Mouse (Mus musculus) MEL (cell line): ENCODE results near the gene Tssk3. TPM values are rescaled to one million over a fixed set of nuclear protein-coding genes. Genes with fewer than 3 reads are reported as not detected.
A peak's percentile ranks its signal among the peaks of the same experiment; 100 is the strongest.

ENCODE experiments used
- DNase-seq: peaks from one replicate; pipeline ENCODE4 v3.0.0; 2011; ENCODE audit warnings: low read depth, low spot score
- H3K27ac ChIP-seq: 2 replicates; pipeline ENCODE4 v1.5.1; 2012; ENCODE audit warnings: low read depth, mild to moderate bottlenecking, control low read depth, low read length, moderate library complexity; ENCODE audit not compliant: control insufficient read depth
- H3K27me3 ChIP-seq, 2 experiments: fragments of 150-350 bp in 1 of 2; sonication (generic) in 1 of 2; 2 replicates each; pipeline ENCODE4 v1.6.1; 2012; ENCODE audit warnings: low read length in 2 of 2, mild to moderate bottlenecking in 2 of 2, improper control_type of control experiment in 1 of 2, moderate library complexity in 1 of 2; ENCODE audit not compliant: insufficient read depth in 2 of 2, control insufficient read depth in 1 of 2
- H3K36me3 ChIP-seq, 2 experiments: 2 replicates each; pipeline ENCODE4 v1.6.1; 2012 to 2014; ENCODE audit warnings: low read length in 2 of 2, improper control_type of control experiment in 1 of 2, inconsistent platforms in 1 of 2, mild to moderate bottlenecking in 1 of 2; ENCODE audit not compliant: insufficient read depth in 2 of 2, control insufficient read depth in 1 of 2
- H3K4me1 ChIP-seq, 2 experiments: fragments of 150-350 bp in 1 of 2; sonication (generic) in 1 of 2; 2 replicates each; pipeline ENCODE4 v1.6.1; 2012; ENCODE audit warnings: low read length in 2 of 2, improper control_type of control experiment in 1 of 2, mild to moderate bottlenecking in 1 of 2; ENCODE audit not compliant: insufficient read depth in 2 of 2, control insufficient read depth in 1 of 2
- H3K4me3 ChIP-seq, 2 experiments: fragments of 150-350 bp in 1 of 2; sonication (generic) in 1 of 2; 2 replicates each; pipeline ENCODE4 v1.5.1; 2012; ENCODE audit warnings: low read depth in 2 of 2, low read length in 2 of 2, mild to moderate bottlenecking in 2 of 2, moderate library complexity in 2 of 2, control low read depth in 1 of 2, improper control_type of control experiment in 1 of 2; ENCODE audit not compliant: control insufficient read depth in 1 of 2, insufficient read depth in 1 of 2
- H3K79me2 ChIP-seq: 2 replicates; pipeline ENCODE4 v1.6.1; 2012; ENCODE audit warnings: mild to moderate bottlenecking, low read length, moderate library complexity; ENCODE audit not compliant: control insufficient read depth, poor library complexity, insufficient read depth
- H3K9ac ChIP-seq: 2 replicates; pipeline ENCODE4 v1.6.1; 2012; ENCODE audit warnings: low read depth, mild to moderate bottlenecking, control low read depth, low read length, moderate library complexity; ENCODE audit not compliant: control insufficient read depth, poor library complexity, severe bottlenecking
- H3K9me3 ChIP-seq: fragments of 150-350 bp; sonication (generic); replicated peaks from 2 replicates; pipeline ENCODE4 v1.6.1; 2012; ENCODE audit warnings: mild to moderate bottlenecking, low read length, improper control_type of control experiment, moderate library complexity; ENCODE audit not compliant: insufficient read depth
- BHLHE40 ChIP-seq: IDR thresholded peaks from 2 replicates; pipeline ENCODE4 v1.6.1; 2012; ENCODE audit warnings: low read depth, mild to moderate bottlenecking, inconsistent platforms, low read length, improper control_type of control experiment, borderline replicate concordance
- ELF1 ChIP-seq: IDR thresholded peaks from 2 replicates; pipeline ENCODE4 v1.6.1; 2014; ENCODE audit warnings: low read depth, mild to moderate bottlenecking, inconsistent platforms, low read length, improper control_type of control experiment, moderate library complexity
- ETS1 ChIP-seq: IDR thresholded peaks from 2 replicates; pipeline ENCODE4 v1.6.1; 2012; ENCODE audit warnings: low read depth, mild to moderate bottlenecking, inconsistent platforms, low read length, improper control_type of control experiment, moderate library complexity
- HCFC1 ChIP-seq: IDR thresholded peaks from 2 replicates; pipeline ENCODE4 v1.6.1; 2012; ENCODE audit warnings: low read depth, mild to moderate bottlenecking, inconsistent platforms, low read length, improper control_type of control experiment, moderate library complexity
- JUND ChIP-seq: IDR thresholded peaks from 2 replicates; pipeline ENCODE4 v1.6.1; 2011; ENCODE audit warnings: low read depth, mild to moderate bottlenecking, improper control_type of control experiment, low read length
- MAFK ChIP-seq: IDR thresholded peaks from 2 replicates; pipeline ENCODE4 v1.6.1; 2011; ENCODE audit warnings: low read depth, mild to moderate bottlenecking, low read length, improper control_type of control experiment, borderline replicate concordance
- MAZ ChIP-seq: IDR thresholded peaks from 2 replicates; pipeline ENCODE4 v1.6.1; 2012; ENCODE audit warnings: low read depth, mild to moderate bottlenecking, inconsistent platforms, low read length, improper control_type of control experiment
- MXI1 ChIP-seq: IDR thresholded peaks from 2 replicates; pipeline ENCODE4 v1.6.1; 2011; ENCODE audit warnings: mild to moderate bottlenecking, low read depth, low read length, improper control_type of control experiment
- MYB ChIP-seq: IDR thresholded peaks from 2 replicates; pipeline ENCODE4 v1.6.1; 2011; ENCODE audit warnings: mild to moderate bottlenecking, low read depth, low read length, improper control_type of control experiment
- NELFE ChIP-seq: IDR thresholded peaks from 2 replicates; pipeline ENCODE4 v1.6.1; 2011; ENCODE audit warnings: low read depth, low read length, improper control_type of control experiment
- NRF1 ChIP-seq: IDR thresholded peaks from 2 replicates; pipeline ENCODE4 v1.6.1; 2014; ENCODE audit warnings: low read depth, mild to moderate bottlenecking, inconsistent platforms, low read length, improper control_type of control experiment, moderate library complexity; ENCODE audit not compliant: poor library complexity, insufficient read depth, severe bottlenecking
- POLR2A ChIP-seq, 2 experiments: IDR thresholded peaks; 2 replicates each; pipeline ENCODE4 v1.6.1; 2011 to 2012; ENCODE audit warnings: low read length in 2 of 2, mild to moderate bottlenecking in 2 of 2, control low read depth in 1 of 2, improper control_type of control experiment in 1 of 2, low read depth in 1 of 2, moderate library complexity in 1 of 2; ENCODE audit not compliant: control insufficient read depth in 1 of 2, insufficient read depth in 1 of 2, poor library complexity in 1 of 2
- POLR2AphosphoS2 ChIP-seq: IDR thresholded peaks from 2 replicates; pipeline ENCODE4 v1.6.1; 2011; ENCODE audit warnings: low read length, improper control_type of control experiment
- SIN3A ChIP-seq: IDR thresholded peaks from 2 replicates; pipeline ENCODE4 v1.6.1; 2012; ENCODE audit warnings: low read length, improper control_type of control experiment, inconsistent platforms
- TAL1 ChIP-seq: IDR thresholded peaks from 2 replicates; pipeline ENCODE4 v1.6.1; 2012; ENCODE audit warnings: mild to moderate bottlenecking, inconsistent platforms, low read length, moderate library complexity, mixed read lengths
- TBP ChIP-seq: IDR thresholded peaks from 2 replicates; pipeline ENCODE4 v1.8.0; 2011; ENCODE audit warnings: low read depth, low read length, improper control_type of control experiment
- TCF12 ChIP-seq: IDR thresholded peaks from 2 replicates; pipeline ENCODE4 v1.6.1; 2014; ENCODE audit warnings: low read depth, mild to moderate bottlenecking, inconsistent platforms, low read length, improper control_type of control experiment, moderate library complexity
- UBTF ChIP-seq: IDR thresholded peaks from 2 replicates; pipeline ENCODE4 v1.6.1; 2012; ENCODE audit warnings: low read depth, mild to moderate bottlenecking, inconsistent platforms, low read length, improper control_type of control experiment, moderate library complexity, borderline replicate concordance; ENCODE audit not compliant: insufficient read depth
- USF2 ChIP-seq, 2 experiments: IDR thresholded peaks; 2 replicates each; pipeline ENCODE4 v1.6.1; 2011 to 2012; ENCODE audit warnings: improper control_type of control experiment in 2 of 2, low read length in 2 of 2, borderline replicate concordance in 1 of 2, inconsistent platforms in 1 of 2, low read depth in 1 of 2, mild to moderate bottlenecking in 1 of 2; ENCODE audit not compliant: insufficient read depth in 1 of 2
- ZMIZ1 ChIP-seq: IDR thresholded peaks from 2 replicates; pipeline ENCODE4 v1.6.1; 2012; ENCODE audit warnings: low read depth, mild to moderate bottlenecking, inconsistent platforms, low read length, improper control_type of control experiment, moderate library complexity
- ZNF384 ChIP-seq: IDR thresholded peaks from 2 replicates; pipeline ENCODE4 v1.6.1; 2012; ENCODE audit warnings: low read depth, mild to moderate bottlenecking, inconsistent platforms, low read length, improper control_type of control experiment
- polyA plus RNA-seq, 2 experiments: library from polyadenylated mRNA; stranded (reverse) in 1 of 2; unstranded in 1 of 2; fragments of >175 nt in 1 of 2; fragments of >200 nt in 1 of 2; gene quantifications; 2 replicates each; pipeline versions ENCODE4 v1.2.1 to v1.2.4; 2012; ENCODE audit warnings: low replicate concordance in 2 of 2, low read depth in 1 of 2; ENCODE audit not compliant: insufficient read length in 2 of 2, insufficient read depth in 1 of 2, missing spikeins in 1 of 2
- total RNA-seq: library from RNA; depleted of rRNA; stranded (reverse); fragments of 300-350 nt; gene quantifications from 2 replicates; pipeline ENCODE4 v1.2.3, GENCODE M21; 2012

Tssk3 gene
- total and polyA plus RNA-seq, 3 experiments, result not detected

DNA sequence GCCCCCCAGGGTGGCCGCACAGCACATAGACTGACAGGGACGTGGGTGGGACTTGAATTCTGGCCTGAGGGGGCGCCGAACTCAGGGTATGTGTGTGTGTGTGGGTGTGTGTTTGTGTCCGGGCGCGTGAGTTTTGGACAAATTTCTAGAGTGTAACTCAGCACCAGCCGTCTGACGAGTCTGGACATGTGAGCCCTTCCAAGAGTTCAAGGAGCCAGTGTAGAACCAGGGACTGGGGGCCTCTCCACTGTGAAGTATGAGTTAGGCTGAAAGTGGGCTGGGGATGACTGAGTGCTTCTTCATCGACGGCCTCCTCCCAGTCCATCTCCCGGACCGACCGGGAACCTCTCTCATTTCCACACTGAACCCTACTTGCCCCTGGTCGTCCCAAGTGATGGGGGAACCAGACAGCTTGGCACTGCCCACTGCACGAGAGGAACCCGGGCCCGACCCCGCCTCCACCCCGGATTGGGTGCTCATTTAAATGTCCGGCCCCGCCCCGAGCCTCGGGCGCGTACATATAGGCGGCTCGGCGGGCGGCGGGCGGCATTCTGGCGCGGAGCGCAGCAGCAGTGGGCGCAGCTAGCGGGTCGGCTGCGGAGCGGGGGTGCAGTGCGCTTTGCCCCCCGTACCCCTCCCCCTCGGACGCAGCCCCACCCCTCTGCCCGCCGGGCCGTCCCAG lies 22.4 kb upstream of the Tssk3 start, which contains the start of gene Marcksl1:
Gene Marcksl1, plus strand, starts transcription at position 496 of the 682 bp plus-strand sequence.
- no peaks in the 10 kb centered on the region for H3K4me1 ChIP-seq
- H3K9ac ChIP-seq, result peak within 1 kb of the TSS; percentile 88
- no peaks in the 10 kb centered on the region; the same call in 1 of the 2 replicates for H3K79me2 ChIP-seq
- TF ChIP-seq ELF1 (0 out of 2 replicates have a peak, but pooled peaks have one; percentile 5), MAZ (peak; percentile 26; the same call in 1 of the 2 replicates), MXI1 (peak; percentile 27; the same call in 1 of the 2 replicates), SIN3A (peak; percentile 66), ZMIZ1 (peak; percentile 98), POLR2A (IDR thresholded peaks at IDR 0.05; ENCODE audit: control insufficient read depth in 1 of 2, insufficient read depth in 1 of 2, low read depth in 1 of 2, low read length in 2 of 2, poor library complexity in 1 of 2) (peak; percentile 85 to 86), TCF12 (peak; percentile 58; the same call in 1 of the 2 replicates), UBTF (no peak), BHLHE40 (peak; percentile 79), TBP (peak; percentile 89), HCFC1 (peak; percentile 39; the same call in 1 of the 2 replicates), ETS1 (no peak), POLR2AphosphoS2 (peak; percentile 80), NELFE (peak; percentile 88), NRF1 (no peak), TAL1 (no peak)
- no peaks in the 10 kb centered on the region for H3K27me3 ChIP-seq
- peak within 1 kb of the TSS; percentile 67 to 93 for H3K4me3 ChIP-seq
- DNase-seq, result peak; percentile 87
- no peaks in the 10 kb centered on the region for H3K9me3 ChIP-seq
- no peak within 1 kb of the TSS for H3K27ac ChIP-seq
- H3K36me3 ChIP-seq, result no peaks in the 10 kb centered on the region

DNA sequence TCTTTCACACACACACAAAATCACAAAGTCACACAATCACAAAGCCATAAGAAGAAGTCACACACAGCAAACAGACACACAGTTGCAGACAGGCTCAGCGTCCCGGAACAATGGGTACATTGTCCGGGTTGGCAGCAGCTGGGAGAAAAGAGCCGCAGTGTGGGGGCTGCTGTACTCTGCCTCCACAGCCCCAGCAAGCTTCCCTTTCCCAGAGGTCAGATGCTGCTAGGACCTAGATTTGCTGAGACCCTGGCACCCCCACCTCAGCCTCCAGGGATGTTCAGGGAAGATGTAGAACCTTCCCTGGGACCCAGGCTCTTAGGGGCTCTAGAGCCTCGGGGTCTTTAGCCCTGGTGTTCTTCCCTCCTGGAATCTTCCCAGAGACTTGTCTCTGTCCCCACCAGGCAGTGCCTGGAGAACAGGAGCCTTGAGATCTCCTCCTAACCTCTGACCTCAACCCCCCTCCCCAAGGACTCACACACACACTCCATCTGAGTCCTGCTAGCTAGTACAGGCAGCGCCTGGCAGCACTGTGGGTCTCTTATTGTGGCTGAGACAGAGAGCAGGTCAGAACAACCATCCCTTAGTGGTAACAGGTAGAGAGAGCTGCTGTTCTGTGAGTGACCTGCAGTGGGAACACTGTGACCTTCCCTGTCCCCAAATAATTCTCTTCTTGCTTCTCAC lies 20.7 kb upstream of the Tssk3 start:
- Histone ChIP-seq H3K36me3 (no peaks in the 10 kb centered on the region), H3K4me1 (peaks cover 0 to 6% of the 10 kb centered on the region in 2 experiments; a peak in 2 of 4 replicates), H3K9ac (no peak overlapping the region), H3K9me3 (no peaks in the 10 kb centered on the region), H3K79me2 (no peaks in the 10 kb centered on the region; the same call in 1 of the 2 replicates), H3K27ac (no peak overlapping the region), H3K4me3 (no peak overlapping the region), H3K27me3 (no peaks in the 10 kb centered on the region)
- DNase-seq, result no peak
- TF ChIP-seq USF2 (IDR thresholded peaks at IDR 0.05; ENCODE audit: borderline replicate concordance in 1 of 2, insufficient read depth in 1 of 2, low read depth in 1 of 2, low read length in 2 of 2) (no peak), NRF1 (no peak), MYB (no peak), MAFK (no peak), UBTF (no peak), ZMIZ1 (no peak), MAZ (no peak), JUND (no peak), ZNF384 (no peak)
